Mouse (Mus musculus) kidney, embryonic 14.5 days (tissue): Measurements from ENCODE around the gene Txndc5. TPM values are rescaled to one million over a fixed set of nuclear protein-coding genes. Genes with fewer than 3 reads are reported as not detected.

ENCODE experiments used
- ATAC-seq: fragments of 200-750 bp; cut with Nextera tagmentation; 2 replicates; pipeline ENCODE4 v1.8.0; 2017; ENCODE audit warnings: moderate number of reproducible peaks, mild to moderate bottlenecking, moderate TSS enrichment, moderate library complexity; ENCODE audit not compliant: low FRiP score, low TSS enrichment
- H3K27ac ChIP-seq: fragments of 300-500 bp; sonication (generic); 2 replicates; pipeline ENCODE4 v1.5.1; 2014; ENCODE audit warnings: low read depth, mild to moderate bottlenecking, low read length, moderate library complexity, mixed read lengths
- H3K27me3 ChIP-seq: fragments of 300-500 bp; sonication (generic); 2 replicates; pipeline ENCODE4 v1.6.1; 2014; ENCODE audit warnings: mild to moderate bottlenecking, low read length; ENCODE audit not compliant: control insufficient read depth, insufficient read depth
- H3K36me3 ChIP-seq: fragments of 300-500 bp; sonication (generic); 2 replicates; pipeline ENCODE4 v1.6.1; 2014; ENCODE audit warnings: low read length, mixed read lengths; ENCODE audit not compliant: control insufficient read depth, insufficient read depth
- H3K4me1 ChIP-seq: fragments of 300-500 bp; sonication (generic); 2 replicates; pipeline ENCODE4 v1.6.1; 2014; ENCODE audit warnings: low read length, mixed read lengths; ENCODE audit not compliant: control insufficient read depth, insufficient read depth
- H3K4me2 ChIP-seq: fragments of 300-500 bp; sonication (generic); replicated peaks from 2 replicates; pipeline ENCODE4 v1.6.1; 2014; ENCODE audit warnings: low read depth, mild to moderate bottlenecking, low read length
- H3K4me3 ChIP-seq: fragments of 300-500 bp; sonication (generic); 2 replicates; pipeline ENCODE4 v1.5.1; 2014; ENCODE audit warnings: mild to moderate bottlenecking, low read length
- H3K9ac ChIP-seq: fragments of 300-500 bp; sonication (generic); 2 replicates; pipeline ENCODE4 v1.6.1; 2014; ENCODE audit warnings: low read depth, mild to moderate bottlenecking, low read length, moderate library complexity
- H3K9me3 ChIP-seq: fragments of 300-500 bp; sonication (generic); 2 replicates; pipeline ENCODE4 v1.6.1; 2016; ENCODE audit warnings: low read length; ENCODE audit not compliant: control insufficient read depth
- WGBS: fragments of 180-500 bp; shearing (Covaris S2); extraction: QIAGEN DNeasy Blood & Tissue Kit; methylation state at CpG from one replicate; pipeline ENCODE4 v1.1.7; 2014; 5-methylcytosine and 5-hydroxymethylcytosine counted together
- polyA plus RNA-seq: library from polyadenylated mRNA; unstranded; fragments of >200 nt; fragmentation: Nextera tagmentation; extraction: Ambion mirVana; gene quantifications from 2 replicates; pipeline ENCODE4 v1.2.1, GENCODE M21; 2014

Gene Txndc5
- polyA plus RNA-seq, 1 experiment from 2014 or later = 263 TPM

GRCm38 (mm10) chr13:38529576-38529975, 952 bp upstream of the Txndc5 start:
- peaks cover 11% of the 10 kb centered on the region for H3K4me1 ChIP-seq
- no peak overlapping the region for H3K27ac ChIP-seq
- no peaks in the 10 kb centered on the region for H3K27me3 ChIP-seq
- ATAC-seq = no peak
- no peaks in the 10 kb centered on the region for H3K9me3 ChIP-seq
- H3K4me2 ChIP-seq = no peak overlapping the region
- no peaks in the 10 kb centered on the region for H3K36me3 ChIP-seq
- H3K9ac ChIP-seq = no peak overlapping the region
- WGBS = 86% methylated on average over 6 of the region's 6 CpGs
- H3K4me3 ChIP-seq = no peak overlapping the region

GRCm38 (mm10) chr13:38527797-38528650, 600 bp downstream of the Txndc5 start:
- ATAC-seq = peak; percentile 92

GRCm38 (mm10) chr13:38527041-38527796, 1.4 kb downstream of the Txndc5 start:
- Histone ChIP-seq H3K4me2 (peak overlapping the region; percentile 75), H3K9ac (peak overlapping the region; percentile 90), H3K27me3 (no peaks in the 10 kb centered on the region), H3K36me3 (peaks cover 13% of the 10 kb centered on the region), H3K4me1 (peaks cover 11% of the 10 kb centered on the region), H3K9me3 (no peaks in the 10 kb centered on the region), H3K27ac (peak overlapping the region; percentile 91), H3K4me3 (peak overlapping the region; percentile 81)
- 7% methylated on average over 15 of the region's 15 CpGs for WGBS
- ATAC-seq = peak; percentile 17; the same call in 1 of the 2 replicates

More at GRCm38 (mm10) chr13:38527797-38528650, 600 bp downstream of the Txndc5 start:
- H3K36me3 ChIP-seq = peaks cover 5% of the 10 kb centered on the region
- H3K4me3 ChIP-seq = peak overlapping the region; percentile 81
- no peaks in the 10 kb centered on the region for H3K9me3 ChIP-seq
- H3K27me3 ChIP-seq = no peaks in the 10 kb centered on the region
- H3K9ac ChIP-seq = peak overlapping the region; percentile 90
- under 1% methylated on average over 72 of the region's 87 CpGs for WGBS
- H3K4me1 ChIP-seq = peaks cover 11% of the 10 kb centered on the region
- H3K4me2 ChIP-seq = peak overlapping the region; percentile 75
- peak overlapping the region; percentile 91 for H3K27ac ChIP-seq

DNA sequence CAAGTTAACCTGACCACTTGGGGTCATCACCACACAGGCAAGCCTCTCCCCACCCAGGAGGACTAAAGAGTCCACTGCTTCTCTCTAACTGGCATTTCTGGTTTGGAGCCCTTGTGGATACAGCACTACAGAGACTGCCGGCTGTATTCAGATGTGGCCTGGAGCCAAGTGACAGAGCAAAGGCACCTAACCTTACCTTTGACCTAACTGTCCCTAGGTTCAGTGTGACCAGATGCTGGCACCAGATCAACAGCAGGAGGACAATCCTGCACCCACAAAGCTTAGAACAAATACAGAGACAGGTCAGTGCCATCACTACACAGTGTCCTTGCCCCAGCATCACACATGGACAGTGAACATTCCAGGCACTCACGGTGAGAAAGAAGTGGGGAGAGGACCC, 2.5 kb downstream of the Txndc5 start:
- no peaks in the 10 kb centered on the region for H3K27me3 ChIP-seq
- no peak for ATAC-seq
- H3K27ac ChIP-seq = no peak overlapping the region
- H3K36me3 ChIP-seq = peaks cover 24% of the 10 kb centered on the region
- H3K4me3 ChIP-seq = no peak overlapping the region
- no peak overlapping the region for H3K9ac ChIP-seq
- no peaks in the 10 kb centered on the region for H3K9me3 ChIP-seq
- 81% methylated on average over 2 of the region's 2 CpGs for WGBS
- peak overlapping the region; percentile 75 for H3K4me2 ChIP-seq
- H3K4me1 ChIP-seq = peaks cover 11% of the 10 kb centered on the region

GRCm38 (mm10) chr13:38525261-38525660, 3.4 kb downstream of the Txndc5 start:
- H3K9me3 ChIP-seq = no peaks in the 10 kb centered on the region
- no peak overlapping the region for H3K9ac ChIP-seq
- peaks cover 11% of the 10 kb centered on the region for H3K4me1 ChIP-seq
- H3K36me3 ChIP-seq = peaks cover 32% of the 10 kb centered on the region
- H3K27me3 ChIP-seq = no peaks in the 10 kb centered on the region
- H3K4me2 ChIP-seq = no peak overlapping the region
- no peak for ATAC-seq
- 90% methylated on average over 3 of the region's 3 CpGs for WGBS
- H3K4me3 ChIP-seq = no peak overlapping the region
- H3K27ac ChIP-seq = no peak overlapping the region

DNA sequence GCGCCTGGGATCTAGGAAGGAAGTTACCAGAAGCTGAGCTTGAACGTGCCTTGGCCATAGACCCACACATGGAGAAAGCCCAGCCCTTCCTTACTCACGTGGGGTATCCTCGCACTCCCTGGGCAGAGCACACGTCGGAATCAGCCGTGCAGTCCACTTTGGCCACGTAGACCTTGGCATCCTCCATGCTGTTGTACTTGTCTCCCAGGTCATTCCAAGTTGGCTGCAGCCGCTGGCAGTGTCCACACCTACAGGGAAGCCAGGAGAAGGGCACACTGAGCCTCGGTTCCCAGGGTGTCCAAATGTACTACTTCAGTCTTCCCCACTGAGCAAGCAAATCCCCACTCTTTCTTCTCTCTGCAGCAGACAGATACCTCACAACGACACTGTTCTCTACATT, 5.4 kb downstream of the Txndc5 start:
- H3K36me3 ChIP-seq = peaks cover 52% of the 10 kb centered on the region
- no peaks in the 10 kb centered on the region for H3K27me3 ChIP-seq
- H3K9ac ChIP-seq = no peak overlapping the region
- ATAC-seq = no peak
- no peak overlapping the region for H3K27ac ChIP-seq
- H3K4me3 ChIP-seq = no peak overlapping the region
- H3K4me2 ChIP-seq = no peak overlapping the region
- WGBS = 89% methylated on average over 11 of the region's 11 CpGs
- H3K9me3 ChIP-seq = no peaks in the 10 kb centered on the region
- H3K4me1 ChIP-seq = peaks cover 11% of the 10 kb centered on the region

DNA sequence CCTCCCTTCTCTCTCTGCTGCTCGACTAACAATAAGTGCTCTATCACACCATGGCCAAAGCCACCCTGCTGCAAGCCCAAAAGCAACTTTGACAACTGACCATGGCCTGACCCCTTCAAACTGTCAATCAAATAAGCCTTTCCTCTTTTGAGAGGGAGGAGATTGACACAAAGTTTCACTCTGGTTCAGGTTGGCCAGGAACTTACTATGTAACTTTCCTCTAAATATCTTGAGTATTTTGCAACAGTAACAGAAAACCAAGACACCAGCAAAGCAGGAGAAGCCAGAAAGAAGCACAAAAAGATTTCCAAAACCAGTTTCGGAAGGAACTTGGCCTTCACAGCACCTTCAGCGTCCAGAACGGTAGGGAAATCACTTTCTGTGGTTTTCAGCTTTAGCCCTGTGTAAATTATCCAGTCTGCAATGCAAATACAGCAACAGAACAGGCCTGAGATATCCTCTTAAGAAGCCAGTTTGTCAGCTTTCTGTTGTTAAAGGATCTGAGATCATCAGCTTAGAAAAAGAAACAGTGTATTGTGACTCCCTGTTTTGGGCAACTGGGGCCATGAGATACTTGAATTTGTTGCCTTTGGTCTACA, 6.5 kb downstream of the Txndc5 start:
- WGBS = 76% methylated on average over 4 of the region's 4 CpGs

DNA sequence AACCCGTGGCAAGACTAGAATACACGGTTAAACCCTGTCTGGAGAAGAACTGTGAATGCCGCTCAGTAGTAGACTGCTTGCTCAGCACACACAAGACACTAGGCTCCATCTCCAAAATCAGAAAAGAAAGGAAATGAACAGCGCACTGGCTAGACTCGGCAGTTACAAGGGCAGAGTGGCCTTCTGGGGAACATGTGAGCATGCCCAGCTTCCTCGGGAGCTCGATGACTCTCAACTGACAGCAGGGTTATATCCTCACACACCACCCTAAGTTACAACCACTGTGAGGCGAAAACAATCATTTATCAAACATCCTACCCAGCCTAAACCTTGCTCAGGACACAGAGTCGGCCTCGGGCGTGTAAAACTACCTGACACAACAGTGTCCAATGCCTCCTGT, 8.3 kb downstream of the Txndc5 start:
- Histone ChIP-seq H3K27me3 (no peaks in the 10 kb centered on the region), H3K9ac (no peak overlapping the region), H3K4me3 (no peak overlapping the region), H3K4me2 (no peak overlapping the region), H3K27ac (no peak overlapping the region), H3K4me1 (no peaks in the 10 kb centered on the region), H3K9me3 (no peaks in the 10 kb centered on the region), H3K36me3 (peaks cover 81% of the 10 kb centered on the region)
- WGBS = 89% methylated on average over 11 of the region's 11 CpGs
- ATAC-seq = no peak

More for the DNA sequence above, 6.5 kb downstream of the Txndc5 start:
- H3K27me3 ChIP-seq = no peaks in the 10 kb centered on the region
- no peaks in the 10 kb centered on the region for H3K9me3 ChIP-seq
- peaks cover 63% of the 10 kb centered on the region for H3K36me3 ChIP-seq
- ATAC-seq = no peak
- H3K4me3 ChIP-seq = no peak overlapping the region
- H3K4me2 ChIP-seq = no peak overlapping the region
- no peak overlapping the region for H3K27ac ChIP-seq
- H3K9ac ChIP-seq = no peak overlapping the region
- peaks cover 11% of the 10 kb centered on the region for H3K4me1 ChIP-seq
